Mouse (Mus musculus): Measurements from ENCODE around the gene Tmem87b. TPM values are rescaled to one million over a fixed set of nuclear protein-coding genes. Genes with fewer than 3 reads are reported as not detected.

Tmem87b gene
- polyA plus RNA-seq, 2 experiments: 26.9 to 28.4 TPM

DNA sequence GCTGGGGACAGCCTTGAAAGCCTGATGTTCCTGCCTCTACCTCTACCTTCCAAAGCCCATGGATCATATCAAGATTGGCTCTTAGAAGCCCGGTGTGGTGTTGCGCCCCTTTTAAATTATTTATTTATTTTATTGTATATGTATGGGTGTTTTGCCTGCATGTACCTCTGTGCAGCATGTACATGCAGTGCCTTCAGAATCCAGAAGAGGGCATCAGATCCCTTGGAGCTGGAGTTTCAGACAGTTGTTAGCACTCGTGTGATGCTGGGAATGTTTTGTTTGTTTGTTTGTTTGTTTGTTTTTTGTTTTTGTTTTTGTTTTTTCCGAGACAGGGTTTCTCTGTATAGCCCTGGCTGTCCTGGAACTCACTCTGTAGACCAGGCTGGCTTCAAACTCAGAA lies 63.3 kb downstream of the Tmem87b start:
- no peak overlapping the region for H3K4me2 ChIP-seq (replicated peaks; ENCODE audit: low read depth, low read length, severe bottlenecking)
- ATAC-seq (ENCODE audit: low FRiP score, low read depth) (no peak), DNase-seq (ENCODE audit: low spot score) (no peak)
- H3K4me3 ChIP-seq (replicated peaks; ENCODE audit: low read length): no peak overlapping the region
- no peak overlapping the region for H3K27ac ChIP-seq (replicated peaks; ENCODE audit: low read depth, low read length)
- 75% methylated on average over 4 of the region's 4 CpGs for WGBS
- no peak for TF ChIP-seq POLR2A (IDR thresholded peaks at IDR 0.05; ENCODE audit: borderline replicate concordance, extremely low read depth, insufficient read depth, insufficient read length)
- H3K9ac ChIP-seq (ENCODE audit: low read depth, low read length, severe bottlenecking): no peak overlapping the region
- no peaks in the 10 kb centered on the region for H3K4me1 ChIP-seq (ENCODE audit: control insufficient read depth, insufficient read depth, low read length)
- H3K36me3 ChIP-seq (ENCODE audit: control insufficient read depth, insufficient read depth, low read length): no peaks in the 10 kb centered on the region
- H3K9me3 ChIP-seq (ENCODE audit: control insufficient read depth, low read length): no peaks in the 10 kb centered on the region
- H3K27me3 ChIP-seq (ENCODE audit: control insufficient read depth, insufficient read depth, low read length): no peaks in the 10 kb centered on the region

DNA sequence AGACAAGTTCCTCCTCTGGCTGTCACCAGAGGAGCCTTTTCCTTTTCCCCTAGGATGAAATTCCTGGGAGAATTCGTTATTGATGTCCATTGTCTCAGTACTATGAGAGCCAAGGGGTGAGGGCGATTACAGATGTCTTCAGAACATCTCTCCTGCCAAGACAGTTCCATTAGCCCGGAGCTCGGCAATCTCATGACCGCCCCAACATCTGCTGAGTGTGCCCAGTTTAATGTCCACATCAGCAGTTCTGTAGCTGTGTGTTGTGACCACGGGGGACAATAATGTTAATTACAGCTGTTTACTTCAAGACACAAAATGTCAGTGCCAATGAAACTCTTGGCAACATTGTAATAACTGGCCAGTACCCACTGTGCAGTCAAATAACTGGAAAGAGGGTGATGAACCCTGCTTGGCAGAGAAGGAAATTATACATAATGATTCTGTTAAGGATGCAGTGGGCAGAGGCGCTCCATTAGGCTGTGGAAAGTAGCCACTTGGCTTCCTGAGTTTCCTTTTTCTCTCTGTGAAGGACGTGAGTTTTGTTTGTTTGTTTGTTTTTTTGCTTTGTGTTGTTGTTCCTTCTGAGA lies 67.4 kb downstream of the Tmem87b start:
- H3K4me1 ChIP-seq (ENCODE audit: control insufficient read depth, insufficient read depth, low read length): no peaks in the 10 kb centered on the region
- ATAC-seq (ENCODE audit: low FRiP score, low read depth) (no peak), DNase-seq (ENCODE audit: low spot score) (no peak)
- WGBS: 76% methylated on average over 8 of the region's 8 CpGs
- no peak for TF ChIP-seq POLR2A (IDR thresholded peaks at IDR 0.05; ENCODE audit: borderline replicate concordance, extremely low read depth, insufficient read depth, insufficient read length)
- H3K27ac ChIP-seq (replicated peaks; ENCODE audit: low read depth, low read length): no peak overlapping the region
- no peak overlapping the region for H3K4me3 ChIP-seq (replicated peaks; ENCODE audit: low read length)
- no peak overlapping the region for H3K4me2 ChIP-seq (replicated peaks; ENCODE audit: low read depth, low read length, severe bottlenecking)
- no peaks in the 10 kb centered on the region for H3K27me3 ChIP-seq (ENCODE audit: control insufficient read depth, insufficient read depth, low read length)
- H3K36me3 ChIP-seq (ENCODE audit: control insufficient read depth, insufficient read depth, low read length): no peaks in the 10 kb centered on the region
- H3K9me3 ChIP-seq (ENCODE audit: control insufficient read depth, low read length): no peaks in the 10 kb centered on the region
- no peak overlapping the region for H3K9ac ChIP-seq (ENCODE audit: low read depth, low read length, severe bottlenecking)

DNA sequence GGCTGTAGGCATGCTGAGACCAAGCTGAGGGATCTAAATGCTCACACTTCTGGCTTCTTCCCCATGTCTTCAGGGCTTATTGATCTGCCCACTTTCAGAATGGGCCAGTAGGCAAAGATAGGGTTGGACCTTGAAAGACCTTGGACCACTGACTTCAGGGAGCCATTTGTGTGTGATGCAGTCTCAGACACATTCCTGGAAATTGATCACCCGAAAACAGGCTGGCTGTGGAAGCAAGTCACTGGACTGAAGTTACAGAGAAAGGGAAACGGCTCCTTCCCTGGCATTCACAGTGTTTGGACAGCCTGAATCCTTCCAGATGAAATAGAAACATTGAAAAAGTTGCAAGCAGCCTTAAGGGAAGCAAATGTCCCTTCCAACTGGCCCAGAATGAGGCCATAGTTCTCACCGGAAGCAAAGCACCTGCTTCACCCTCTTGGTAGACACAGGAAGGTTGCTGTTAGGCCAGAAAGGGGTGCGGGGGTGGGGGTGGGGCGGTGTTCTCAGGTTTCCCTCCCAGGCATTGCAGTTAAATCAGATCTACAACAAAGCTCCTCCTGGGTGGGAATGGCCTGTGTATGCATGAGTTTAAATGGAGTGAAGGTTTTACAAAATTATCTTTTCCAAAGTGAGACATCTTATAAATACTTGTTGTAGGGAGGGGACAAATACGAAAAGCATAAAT lies 70.1 kb downstream of the Tmem87b start:
- no peaks in the 10 kb centered on the region for H3K27me3 ChIP-seq (ENCODE audit: control insufficient read depth, insufficient read depth, low read length)
- 57% methylated on average over 6 of the region's 6 CpGs for WGBS
- ATAC-seq (ENCODE audit: low FRiP score, low read depth) (no peak), DNase-seq (ENCODE audit: low spot score) (no peak)
- no peaks in the 10 kb centered on the region for H3K4me1 ChIP-seq (ENCODE audit: control insufficient read depth, insufficient read depth, low read length)
- no peak overlapping the region for H3K27ac ChIP-seq (replicated peaks; ENCODE audit: low read depth, low read length)
- H3K4me2 ChIP-seq (replicated peaks; ENCODE audit: low read depth, low read length, severe bottlenecking): no peak overlapping the region
- no peaks in the 10 kb centered on the region for H3K9me3 ChIP-seq (ENCODE audit: control insufficient read depth, low read length)
- no peak overlapping the region for H3K4me3 ChIP-seq (replicated peaks; ENCODE audit: low read length)
- H3K36me3 ChIP-seq (ENCODE audit: control insufficient read depth, insufficient read depth, low read length): no peaks in the 10 kb centered on the region
- no peak for TF ChIP-seq POLR2A (IDR thresholded peaks at IDR 0.05; ENCODE audit: borderline replicate concordance, extremely low read depth, insufficient read depth, insufficient read length)
- no peak overlapping the region for H3K9ac ChIP-seq (ENCODE audit: low read depth, low read length, severe bottlenecking)

DNA sequence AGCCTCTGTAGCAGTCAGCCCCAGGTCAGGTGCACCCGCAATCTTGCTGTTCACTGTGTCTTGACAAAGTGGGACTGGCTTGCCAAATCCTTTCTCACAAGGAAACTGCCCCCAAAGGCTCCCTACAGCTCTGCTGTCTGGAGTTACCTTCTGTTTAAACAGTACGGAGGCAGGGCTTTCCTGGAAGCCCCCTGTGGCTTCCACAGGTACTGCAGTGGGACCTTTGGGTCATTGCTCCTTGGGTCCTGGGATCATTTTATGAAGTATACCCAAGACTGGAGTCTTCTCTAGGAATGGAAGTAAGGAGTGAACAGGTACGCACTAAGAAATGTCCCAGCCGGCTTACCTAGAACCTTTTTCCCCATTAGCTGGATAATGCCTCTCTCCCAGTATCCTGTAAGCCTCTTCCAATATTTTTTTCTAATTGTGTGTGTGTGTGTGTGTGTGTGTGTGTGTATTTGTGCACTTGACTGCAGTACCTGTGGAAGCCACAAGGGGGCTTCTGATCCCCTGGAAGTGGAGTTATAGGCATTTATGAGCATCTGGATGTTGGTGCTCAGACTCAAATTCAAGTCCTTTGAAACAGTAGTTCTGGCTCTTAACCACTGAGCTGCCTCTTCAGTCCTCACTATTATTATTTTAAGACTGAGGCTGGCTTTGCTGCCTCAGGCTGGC lies 72.9 kb downstream of the Tmem87b start:
- H3K9ac ChIP-seq (ENCODE audit: low read depth, low read length, severe bottlenecking): no peak overlapping the region
- H3K27ac ChIP-seq (replicated peaks; ENCODE audit: low read depth, low read length): no peak overlapping the region
- H3K9me3 ChIP-seq (ENCODE audit: control insufficient read depth, low read length): no peaks in the 10 kb centered on the region
- no peak for ATAC-seq (ENCODE audit: low FRiP score, low read depth)
- H3K27me3 ChIP-seq (ENCODE audit: control insufficient read depth, insufficient read depth, low read length): no peaks in the 10 kb centered on the region
- H3K4me3 ChIP-seq (replicated peaks; ENCODE audit: low read length): no peak overlapping the region
- no peaks in the 10 kb centered on the region for H3K4me1 ChIP-seq (ENCODE audit: control insufficient read depth, insufficient read depth, low read length)
- H3K4me2 ChIP-seq (replicated peaks; ENCODE audit: low read depth, low read length, severe bottlenecking): no peak overlapping the region
- TF ChIP-seq POLR2A (IDR thresholded peaks at IDR 0.05; ENCODE audit: borderline replicate concordance, extremely low read depth, insufficient read depth, insufficient read length): no peak
- whole genome bisulfite sequencing: 86% methylated on average over 4 of the region's 4 CpGs
- no peaks in the 10 kb centered on the region for H3K36me3 ChIP-seq (ENCODE audit: control insufficient read depth, insufficient read depth, low read length)
- no peak for DNase-seq (ENCODE audit: low spot score)

DNA sequence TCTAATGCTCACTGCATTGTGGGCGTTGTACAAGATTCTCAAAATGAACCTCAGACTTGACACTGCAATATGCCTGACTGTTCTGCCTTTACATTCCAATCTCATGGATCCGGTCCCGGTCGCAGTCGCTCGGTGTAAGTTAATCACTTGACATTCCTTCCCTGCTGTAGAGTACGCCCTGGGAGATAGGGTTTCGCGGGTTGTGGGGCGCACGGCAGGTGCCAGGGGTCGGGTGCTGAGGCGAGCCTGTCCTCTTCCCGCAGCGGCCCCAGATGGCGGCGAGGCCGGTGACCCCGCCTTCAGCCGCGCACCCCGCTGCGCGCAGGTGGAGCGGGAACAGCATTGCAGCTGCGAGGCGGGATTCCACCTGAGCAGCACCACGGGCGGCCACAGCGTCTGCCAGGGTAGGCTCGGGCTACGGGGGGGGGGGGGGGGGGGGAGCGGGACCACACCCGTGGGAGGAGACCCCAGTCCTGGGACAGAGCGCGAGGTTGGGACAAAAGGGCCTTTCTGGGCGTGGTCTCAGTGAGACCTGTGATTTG lies 74.3 kb downstream of the Tmem87b start:
- no peak for TF ChIP-seq POLR2A (IDR thresholded peaks at IDR 0.05; ENCODE audit: borderline replicate concordance, extremely low read depth, insufficient read depth, insufficient read length)
- peak; percentile 74 for ATAC-seq (ENCODE audit: low FRiP score, low read depth)

More for the DNA sequence above, 74.3 kb downstream of the Tmem87b start:
- Histone ChIP-seq H3K4me2 (replicated peaks; ENCODE audit: low read depth, low read length, severe bottlenecking) (peak overlapping the region; percentile 60), H3K9me3 (ENCODE audit: control insufficient read depth, low read length) (no peaks in the 10 kb centered on the region), H3K4me1 (ENCODE audit: control insufficient read depth, insufficient read depth, low read length) (no peaks in the 10 kb centered on the region), H3K4me3 (replicated peaks; ENCODE audit: low read length) (peak overlapping the region; percentile 34), H3K9ac (ENCODE audit: low read depth, low read length, severe bottlenecking) (peak overlapping the region; percentile 40), H3K27me3 (ENCODE audit: control insufficient read depth, insufficient read depth, low read length) (no peaks in the 10 kb centered on the region), H3K27ac (replicated peaks; ENCODE audit: low read depth, low read length) (no peak overlapping the region), H3K36me3 (ENCODE audit: control insufficient read depth, insufficient read depth, low read length) (no peaks in the 10 kb centered on the region)
- 6% methylated on average over 21 of the region's 37 CpGs for WGBS
- DNase-seq (ENCODE audit: low spot score): peak; percentile 15
